Mouse (Mus musculus) E14TG2a.4 (cell line): ENCODE measurements around the gene Treh.

Experiments
- CTCF ChIP-seq: conservative IDR thresholded peaks from 2 replicates; pipeline ENCODE4 v1.5.1; 2014; ENCODE audit warnings: low read length
- POU5F1 ChIP-seq: IDR thresholded peaks from 2 replicates; pipeline ENCODE4 v1.6.1; 2014; ENCODE audit warnings: low read length, borderline replicate concordance

DNA sequence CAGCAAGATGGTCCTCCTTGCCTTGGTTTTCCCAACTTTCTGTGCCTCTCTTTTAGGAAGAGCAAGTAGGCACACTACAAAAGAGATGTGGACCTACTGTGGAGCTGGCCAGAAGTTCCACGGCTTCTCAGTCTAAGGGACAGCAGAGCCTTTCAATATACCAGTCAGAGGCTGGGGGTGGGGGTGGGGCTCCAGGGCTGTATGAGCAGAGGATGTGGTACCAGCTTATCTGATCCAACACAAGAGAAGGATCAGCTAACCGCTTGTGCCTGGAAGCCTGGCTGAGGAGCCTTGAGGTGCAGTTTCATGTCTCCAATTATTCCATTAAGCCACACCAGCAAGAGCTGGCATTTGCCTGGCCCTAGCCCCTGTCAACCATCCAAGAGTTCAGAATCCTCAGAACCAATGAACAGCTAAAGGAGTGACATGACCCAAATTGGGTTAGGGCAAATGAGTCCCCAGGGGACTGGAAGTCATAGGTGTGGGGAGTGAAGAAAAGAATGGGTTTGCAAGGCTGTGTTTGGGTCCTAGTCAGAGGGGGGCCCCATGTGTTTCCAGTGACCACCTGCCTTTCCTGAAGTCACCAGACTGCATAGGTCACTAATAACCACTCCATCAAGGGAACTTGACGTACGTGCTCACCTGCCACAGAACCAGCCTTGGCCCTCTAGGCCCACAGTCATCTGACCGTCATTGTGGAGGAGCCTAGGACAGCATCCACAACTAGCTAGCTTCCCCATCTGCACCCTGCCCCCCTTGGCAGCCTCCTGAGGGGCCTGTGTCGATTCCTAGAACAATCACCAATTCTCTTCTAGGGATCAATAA is 44.2 kb downstream of the Treh start:
- TF ChIP-seq CTCF (no peak), POU5F1 (no peak)
